Mouse (Mus musculus): ENCODE data around the gene Tenm2. TPM values are rescaled to one million over a fixed set of nuclear protein-coding genes. Genes with fewer than 3 reads are reported as not detected.
A peak's percentile ranks its signal among the peaks of the same experiment; 100 is the strongest.

Tenm2 gene
- total RNA-seq, 4 experiments from 2014 or later, result 0.35 to 0.77 (median 0.54) TPM

GRCm38 (mm10) chr11:36341799-36342198 is 894.0 kb downstream of the Tenm2 start:
- DNase-seq, result no peak

DNA sequence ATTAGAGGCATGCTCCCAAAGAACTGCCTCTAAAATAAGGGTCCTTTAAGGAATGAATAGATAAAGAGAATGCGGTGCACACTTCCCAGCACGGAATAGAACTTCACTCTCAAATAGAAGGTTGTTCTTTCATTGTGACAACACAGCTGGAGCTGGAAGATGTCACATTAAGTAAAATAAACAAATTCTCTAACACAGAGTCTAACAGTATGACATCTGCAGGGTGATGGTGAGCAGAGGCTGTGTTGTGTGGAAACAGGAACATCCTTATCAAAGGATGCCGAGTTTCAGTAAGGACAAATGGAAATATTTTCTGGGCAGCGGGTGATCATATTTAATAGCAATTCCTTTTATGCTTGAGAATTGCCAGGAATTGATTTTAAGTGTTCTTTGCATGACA is 897.3 kb downstream of the Tenm2 start:
- DNase-seq, result no peak

GRCm38 (mm10) chr11:36337063-36337462 is 898.7 kb downstream of the Tenm2 start:
- DNase-seq, result no peak

DNA sequence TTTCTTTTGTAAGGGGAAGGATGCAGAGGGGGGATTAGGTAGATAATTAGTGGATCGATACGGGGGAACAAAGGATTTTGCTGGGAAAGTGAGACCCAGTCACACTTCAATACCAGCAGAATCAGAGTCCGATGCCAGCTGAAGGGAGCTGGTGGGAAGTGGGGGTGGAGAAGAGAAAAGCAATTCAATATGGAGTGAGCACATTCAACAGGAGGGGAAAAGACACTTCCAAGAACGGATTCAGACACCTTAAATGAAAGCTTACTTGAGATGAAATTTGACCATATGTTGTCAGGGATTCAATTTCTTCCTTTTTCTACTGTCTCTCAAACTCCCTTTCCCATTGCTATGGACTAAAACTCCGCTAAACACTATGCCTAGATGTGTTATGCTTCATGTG is 900.6 kb downstream of the Tenm2 start:
- no peak for DNase-seq

GRCm38 (mm10) chr11:36334100-36334735 is 901.5 kb downstream of the Tenm2 start:
- peak; percentile 47 for DNase-seq

- no peak for DNase-seq
These were observed 903.5 kb downstream of the Tenm2 start for GRCm38 (mm10) chr11:36332222-36332621.

DNA sequence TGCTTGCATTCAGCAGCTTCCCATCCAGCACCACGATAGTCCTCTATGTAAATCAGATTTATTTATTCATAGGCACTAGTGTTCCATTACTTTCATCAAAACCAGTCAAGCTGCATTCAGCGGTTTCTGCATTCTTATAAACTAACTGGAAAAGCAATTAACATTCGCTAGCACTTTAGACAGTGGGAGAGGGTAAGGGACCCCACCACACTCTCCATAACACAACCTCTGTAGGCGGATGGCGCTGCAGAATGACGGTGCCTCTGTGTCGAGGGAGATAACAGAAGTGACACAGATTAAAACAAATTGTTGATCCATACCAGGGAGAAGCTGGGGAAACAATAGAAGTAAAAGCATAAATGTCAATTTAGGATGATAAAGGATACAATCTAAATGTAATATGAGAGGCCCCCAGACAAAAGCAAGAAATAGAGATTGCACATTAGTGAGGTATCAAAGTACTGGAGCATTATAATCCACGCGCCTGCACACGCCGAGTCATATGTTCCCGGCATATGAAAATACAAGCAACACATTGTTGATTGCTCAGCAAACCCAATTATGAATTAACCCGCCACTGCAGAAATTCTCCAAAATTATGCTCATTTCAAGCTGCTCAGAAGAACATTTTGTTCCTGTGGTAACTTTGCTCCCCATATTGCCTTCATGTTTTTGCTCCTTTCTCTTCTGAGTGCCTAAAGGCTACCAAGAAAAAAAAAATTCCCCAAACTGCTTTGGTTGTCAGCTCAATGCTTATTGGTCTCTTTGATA is 904.2 kb downstream of the Tenm2 start:
- DNase-seq, result no peak

DNA sequence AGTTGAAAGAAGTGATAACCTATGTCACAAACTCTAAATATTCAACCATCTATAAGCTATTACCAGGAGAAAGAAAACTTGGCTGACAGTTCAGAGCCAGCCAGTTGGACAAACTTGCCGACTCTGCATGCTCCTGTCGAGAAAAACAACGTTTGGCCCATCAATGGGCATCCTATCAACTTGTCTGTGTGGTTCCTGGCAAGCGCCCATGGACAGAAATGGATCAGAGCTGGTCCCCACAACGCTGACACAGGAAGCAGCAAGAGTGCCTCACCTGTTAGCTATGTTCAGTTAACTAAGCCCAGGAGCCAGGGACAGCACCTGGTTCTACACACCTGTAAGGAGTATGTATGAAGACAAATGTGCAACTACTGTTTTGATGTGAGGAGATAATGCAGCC is 908.5 kb downstream of the Tenm2 start:
- DNase-seq, result no peak

- DNase-seq, result no peak
These were observed 926.4 kb downstream of the Tenm2 start for GRCm38 (mm10) chr11:36309317-36309716.

DNA sequence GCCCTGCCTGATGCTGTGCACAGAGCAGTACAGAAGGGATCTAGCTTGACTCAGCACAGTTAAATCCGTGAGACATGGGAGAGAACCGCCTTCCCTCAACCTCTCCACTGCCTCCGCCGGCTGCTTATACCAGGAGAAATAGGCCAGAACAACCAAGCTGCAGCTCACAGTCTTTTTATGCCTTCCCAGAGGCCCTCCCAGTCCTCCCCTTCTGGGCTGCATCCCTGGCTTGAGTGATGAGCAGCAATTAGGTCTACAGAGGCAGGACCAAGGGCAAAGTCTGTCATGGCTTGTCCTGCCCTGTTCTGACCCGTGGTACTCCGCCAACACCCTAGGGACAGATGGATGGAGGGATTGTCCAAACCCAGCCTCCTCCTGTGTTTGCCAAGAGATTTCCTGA is 928.5 kb downstream of the Tenm2 start:
- no peak for DNase-seq

- DNase-seq, result no peak
These were observed 930.3 kb downstream of the Tenm2 start for GRCm38 (mm10) chr11:36305348-36305950.

GRCm38 (mm10) chr11:36302913-36303371 is 932.8 kb downstream of the Tenm2 start:
- DNase-seq, result no peak

DNA sequence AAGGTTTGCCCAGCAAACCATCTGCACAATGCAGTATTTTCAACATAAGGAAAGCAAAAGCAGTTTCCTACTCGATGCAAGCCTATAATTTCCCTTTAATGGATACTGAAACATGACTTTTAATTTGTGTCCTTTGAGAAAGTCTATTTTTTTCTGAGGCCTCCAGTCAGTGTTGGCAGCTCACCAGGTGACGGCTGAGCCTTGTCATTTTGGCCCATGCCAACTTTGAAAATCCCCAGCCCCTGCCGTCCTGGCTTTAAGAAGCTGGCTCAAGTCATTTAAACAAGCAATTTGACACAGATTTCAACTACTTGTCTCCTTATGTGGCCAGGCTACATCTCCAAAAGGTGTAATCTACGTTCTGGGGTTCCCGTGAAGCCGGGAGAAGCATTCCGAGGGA is 933.7 kb downstream of the Tenm2 start:
- no peak for DNase-seq

DNA sequence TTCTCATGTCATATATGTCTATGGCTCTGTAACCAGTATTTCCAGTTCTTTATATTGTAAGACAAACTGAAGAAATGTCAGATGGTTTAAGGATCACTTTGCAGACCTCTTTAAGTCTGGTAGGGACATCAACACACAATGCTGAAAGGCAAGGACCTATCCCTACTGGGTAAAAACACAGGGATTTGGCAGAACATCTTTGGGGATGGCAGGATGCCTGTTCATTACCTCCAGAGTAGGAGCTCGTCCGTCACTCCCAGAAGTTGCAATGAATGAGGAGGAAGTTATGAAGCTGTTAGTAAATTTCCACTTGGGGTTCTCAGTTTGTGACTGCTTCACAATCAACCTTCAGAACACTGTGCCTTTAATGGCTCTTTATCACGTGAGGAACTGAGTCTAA is 939.2 kb downstream of the Tenm2 start:
- DNase-seq, result no peak

- no peak for DNase-seq
These were observed 943.6 kb downstream of the Tenm2 start for GRCm38 (mm10) chr11:36292206-36292605.

DNA sequence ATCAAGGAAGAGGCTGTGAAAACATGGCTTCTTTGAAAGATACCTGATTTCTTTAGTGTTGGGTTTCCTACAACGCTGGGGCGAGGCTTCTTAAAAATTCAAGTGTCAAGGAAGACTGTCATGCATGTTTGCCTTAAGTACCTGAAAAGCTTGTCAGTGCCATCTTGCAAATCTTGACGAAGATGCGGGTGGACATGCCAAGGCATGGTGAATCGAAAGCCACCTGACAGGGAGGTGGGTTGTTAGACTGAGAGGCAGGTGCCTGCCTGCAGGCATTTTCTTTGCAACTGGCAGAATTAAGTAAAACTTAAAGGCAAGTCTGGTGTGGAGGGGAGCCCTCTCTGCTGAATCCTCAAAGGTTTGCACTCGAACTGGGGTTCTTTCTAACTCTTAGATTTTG is 949.5 kb downstream of the Tenm2 start:
- DNase-seq, result no peak

DNA sequence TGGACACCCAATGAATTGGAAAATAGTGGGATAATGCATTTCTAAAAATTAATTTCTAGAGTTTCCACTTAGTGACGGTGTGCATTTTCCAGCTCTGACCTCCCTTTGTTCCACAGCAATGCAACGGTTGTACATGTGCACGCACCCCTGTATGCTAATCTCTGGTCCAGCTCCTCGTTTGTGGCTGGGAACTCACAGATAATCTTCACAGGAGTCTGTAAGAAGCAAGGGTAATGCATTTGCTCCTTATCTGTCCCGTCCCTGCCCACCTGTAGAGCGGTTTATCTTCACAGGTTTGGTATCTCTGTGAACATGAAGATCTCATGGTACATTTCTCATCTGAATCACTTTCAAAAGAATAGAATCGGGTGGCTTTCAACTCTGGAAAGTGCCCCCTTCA is 955.2 kb downstream of the Tenm2 start:
- DNase-seq, result no peak

GRCm38 (mm10) chr11:36277903-36278215 is 957.9 kb downstream of the Tenm2 start:
- no peak for DNase-seq

DNA sequence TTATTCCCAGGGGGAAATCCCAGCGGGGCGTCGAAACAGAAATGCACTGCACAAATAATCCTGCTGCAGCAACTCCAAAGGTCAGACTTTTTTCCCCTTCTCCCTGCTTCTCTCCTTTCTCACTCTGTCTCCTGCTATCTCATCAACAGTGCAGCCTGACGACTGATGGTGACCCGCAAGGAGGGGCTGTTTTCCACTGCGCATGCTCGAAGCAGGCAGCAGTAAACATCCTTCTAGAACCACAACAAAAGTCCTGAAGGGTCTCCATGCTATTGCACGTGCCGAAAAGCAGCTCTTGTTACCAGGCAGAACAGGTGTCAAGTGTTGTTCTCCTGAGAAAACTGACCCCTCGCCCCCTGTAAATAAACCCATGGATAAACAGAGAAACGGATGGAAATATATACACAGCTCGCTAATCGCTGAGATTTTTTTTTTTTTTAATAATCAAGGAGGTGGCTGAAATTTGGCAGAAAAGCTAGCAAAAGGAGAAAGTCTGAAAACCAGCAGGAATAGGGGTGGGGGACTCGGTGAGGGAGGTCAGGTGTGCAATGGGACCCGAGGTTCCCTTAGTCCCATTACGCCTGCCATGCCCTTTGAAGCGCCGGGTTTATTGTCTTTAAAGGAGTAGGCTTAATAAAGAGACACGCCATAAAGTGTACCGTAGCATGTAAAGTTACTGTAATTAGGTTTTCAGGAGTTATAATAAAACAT is 958.4 kb downstream of the Tenm2 start:
- DNase-seq, result no peak

- no peak for DNase-seq
These were observed 959.7 kb downstream of the Tenm2 start for GRCm38 (mm10) chr11:36276015-36276414.

GRCm38 (mm10) chr11:36272149-36272548 is 963.6 kb downstream of the Tenm2 start:
- DNase-seq, result no peak

- DNase-seq, result no peak
These were observed 965.8 kb downstream of the Tenm2 start for GRCm38 (mm10) chr11:36269945-36270344.

DNA sequence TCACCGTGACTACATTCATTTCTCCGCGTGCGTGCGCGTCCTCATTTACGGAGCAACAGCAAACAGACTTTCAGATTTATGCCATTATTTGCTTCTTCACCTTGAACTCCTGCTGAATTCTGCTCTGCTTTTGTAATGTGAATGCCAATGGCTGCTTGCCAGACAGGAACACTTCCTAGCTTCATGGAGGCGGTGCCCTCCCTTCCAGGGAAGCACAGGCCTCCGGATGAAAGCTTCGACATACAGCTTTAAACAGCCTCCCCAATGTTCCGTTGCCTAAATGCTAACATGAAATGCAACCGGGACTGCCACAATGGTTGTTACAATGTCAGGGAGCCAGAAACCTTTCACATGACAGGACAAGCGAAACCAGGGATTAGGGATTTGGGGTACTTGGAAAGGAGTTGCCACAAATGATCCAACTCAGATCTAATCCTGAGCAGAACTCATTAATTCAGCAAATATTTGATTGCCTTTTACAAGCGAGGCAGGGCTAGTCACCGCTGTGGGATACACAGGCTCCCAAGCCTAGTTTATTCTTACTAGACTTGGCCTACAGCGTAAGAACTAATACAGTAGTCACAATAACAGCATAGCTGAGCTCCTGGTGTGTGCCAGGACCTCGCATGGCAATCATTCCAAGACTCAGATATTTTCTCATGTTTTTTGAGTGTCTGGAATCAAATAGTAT is 970.8 kb downstream of the Tenm2 start:
- peak; percentile 57 for DNase-seq
